Mouse (Mus musculus) bone marrow macrophage, adult 2 months (primary cell): ENCODE measurements at regions not wholly inside any gene's neighbourhood (a gene's known extent, or its start where the extent isn't known, plus 50 kb on each side); places are given as distances from the start of the nearest gene placed in this dataset.

Experiments used
- H3K27ac ChIP-seq: 2 replicates; pipeline ENCODE4 v1.5.1; 2012; ENCODE audit warnings: low read depth, low read length; ENCODE audit not compliant: insufficient read depth
- H3K4me1 ChIP-seq: 2 replicates; pipeline ENCODE4 v1.6.1; 2012; ENCODE audit warnings: low read length; ENCODE audit not compliant: control insufficient read depth, insufficient read depth
- H3K4me3 ChIP-seq: 2 replicates; pipeline ENCODE4 v1.5.1; 2012; ENCODE audit warnings: mild to moderate bottlenecking, low read length, moderate library complexity; ENCODE audit not compliant: insufficient read depth
- CTCF ChIP-seq: IDR thresholded peaks from 2 replicates; pipeline ENCODE4 v1.5.1; 2012; ENCODE audit warnings: low read depth, mild to moderate bottlenecking, low read length, moderate library complexity
- POLR2A ChIP-seq: IDR thresholded peaks from 2 replicates; pipeline ENCODE4 v1.6.1; 2012; ENCODE audit warnings: mild to moderate bottlenecking, low read depth, low read length, borderline replicate concordance

DNA sequence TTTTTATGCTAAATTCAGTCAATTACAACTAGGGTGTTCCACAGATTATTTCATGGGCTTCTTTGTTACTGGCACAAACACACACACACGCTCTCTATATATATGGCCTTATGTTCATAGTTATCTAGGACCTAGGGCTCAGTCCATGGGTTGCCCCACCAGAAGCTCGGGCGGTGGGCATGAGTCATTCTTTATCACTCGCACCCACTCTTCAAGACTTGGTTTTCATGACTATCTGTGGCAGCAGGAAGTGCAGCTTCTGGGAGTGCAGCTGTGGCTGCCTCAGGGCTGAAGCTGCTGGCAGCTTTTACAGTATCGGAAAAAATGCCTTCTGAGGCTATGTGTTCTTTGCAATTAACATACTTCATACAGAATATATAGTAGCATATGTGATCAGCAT lies 198.7 kb downstream of the Ipo11 start:
- H3K4me3 ChIP-seq = no peak overlapping the region
- no peak overlapping the region for H3K27ac ChIP-seq
- no peak for TF ChIP-seq CTCF
- TF ChIP-seq POLR2A = no peak
- no peaks in the 10 kb centered on the region for H3K4me1 ChIP-seq

DNA sequence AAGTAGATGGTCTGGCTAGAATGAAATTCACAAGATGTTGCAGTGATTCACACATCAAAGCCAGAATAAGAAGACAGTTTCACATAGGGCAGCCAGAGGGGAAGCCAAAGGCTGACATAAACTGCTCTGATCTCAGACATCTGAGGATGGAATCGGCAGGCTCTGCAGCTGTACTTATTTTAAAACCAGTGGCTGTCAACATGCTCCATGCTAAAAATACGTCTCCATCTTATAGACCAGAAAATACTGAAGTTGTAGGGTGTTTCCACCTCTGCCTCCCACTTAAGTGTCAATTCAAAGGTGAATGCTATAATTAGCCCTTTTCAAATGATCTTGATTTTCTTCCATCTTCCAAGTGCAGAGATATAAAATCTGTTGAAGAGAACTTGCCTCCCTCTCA lies 202.4 kb downstream of the Ipo11 start:
- H3K4me3 ChIP-seq = no peak overlapping the region
- H3K27ac ChIP-seq = no peak overlapping the region
- TF ChIP-seq POLR2A = no peak
- H3K4me1 ChIP-seq = no peaks in the 10 kb centered on the region

DNA sequence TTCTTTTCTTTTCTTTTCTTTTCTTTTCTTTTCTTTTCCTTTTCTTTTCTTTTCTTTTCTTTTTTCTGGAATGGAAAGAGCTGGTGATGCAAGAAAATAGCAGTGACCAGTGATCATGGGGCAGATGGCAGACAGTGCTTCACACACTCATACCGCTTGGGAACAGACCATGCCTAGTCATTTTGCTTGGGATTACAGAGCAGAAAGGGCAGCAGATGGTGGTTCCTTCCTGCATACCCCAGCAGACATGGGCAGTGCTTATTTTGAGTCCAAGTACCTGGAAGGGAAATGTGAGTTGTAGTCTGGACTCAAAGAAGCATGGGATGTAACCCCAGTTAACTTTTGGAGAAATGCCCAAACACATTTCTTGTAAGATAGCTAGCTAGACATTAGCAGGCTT lies 203.9 kb downstream of the Ipo11 start:
- Histone ChIP-seq H3K27ac (no peak overlapping the region), H3K4me1 (no peaks in the 10 kb centered on the region), H3K4me3 (no peak overlapping the region)
- TF ChIP-seq POLR2A (no peak), CTCF (no peak)

DNA sequence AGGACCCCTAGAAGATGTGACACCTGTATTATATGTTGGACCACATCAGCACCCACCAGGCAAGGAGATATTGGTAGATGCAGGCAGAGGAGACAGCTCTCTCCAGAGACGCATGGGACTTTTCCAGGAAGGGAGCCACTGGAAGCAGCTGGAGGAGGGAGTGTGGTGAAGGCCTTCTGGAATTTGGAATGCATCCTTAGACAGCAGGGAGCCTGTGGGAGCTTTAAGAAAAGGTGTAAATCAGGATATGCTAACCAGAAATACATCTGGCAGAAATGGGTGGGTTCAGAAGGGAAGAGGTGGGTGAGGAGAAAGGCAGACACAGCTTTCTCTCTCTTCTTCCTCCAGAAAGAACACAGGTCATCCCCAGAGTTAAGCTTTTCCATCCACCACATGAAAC lies 213.4 kb downstream of the Ipo11 start:
- no peak overlapping the region for H3K27ac ChIP-seq
- TF ChIP-seq CTCF = no peak
- no peak for TF ChIP-seq POLR2A
- H3K4me1 ChIP-seq = no peaks in the 10 kb centered on the region
- H3K4me3 ChIP-seq = no peak overlapping the region

DNA sequence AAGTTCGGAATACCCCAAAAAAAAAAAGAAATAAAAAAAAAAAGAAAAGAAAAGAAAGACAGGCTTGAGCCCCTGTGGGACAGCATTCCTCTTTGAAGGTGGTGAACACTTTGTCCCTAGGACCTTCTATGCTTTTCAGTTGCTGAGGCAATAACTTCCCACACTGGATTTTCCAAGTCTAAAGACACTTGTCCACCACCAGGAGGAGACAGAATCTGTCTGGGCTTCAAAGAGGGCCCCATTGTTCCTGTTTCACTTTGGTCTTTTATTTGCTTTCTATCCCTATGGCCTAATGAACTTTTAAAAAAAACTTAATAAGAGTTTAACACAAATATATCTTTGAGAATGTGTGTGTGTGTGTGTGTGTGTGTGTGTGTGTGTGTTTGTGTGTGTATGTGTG lies 215.6 kb downstream of the Ipo11 start:
- TF ChIP-seq CTCF (no peak), POLR2A (no peak)
- Histone ChIP-seq H3K27ac (no peak overlapping the region), H3K4me1 (no peaks in the 10 kb centered on the region), H3K4me3 (no peak overlapping the region)

DNA sequence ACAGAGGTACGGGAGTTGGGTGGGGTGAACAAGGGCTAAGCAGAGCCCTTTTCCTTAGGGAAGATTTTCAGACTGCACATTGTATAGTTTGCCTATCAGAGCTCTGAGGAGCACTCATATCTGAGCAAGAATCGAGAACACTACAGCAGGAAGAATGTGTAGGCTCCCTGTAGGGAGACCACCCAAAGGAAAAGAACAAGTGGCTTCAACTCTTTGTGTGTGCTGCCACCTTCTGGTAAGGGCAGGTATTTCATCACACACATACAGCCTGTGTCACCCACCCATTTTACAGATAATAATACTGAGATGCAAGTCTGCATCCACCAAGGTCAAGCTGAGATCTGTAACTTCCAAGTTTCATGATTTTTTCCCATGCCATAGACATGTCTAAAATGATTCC lies 221.0 kb downstream of the Ipo11 start:
- Histone ChIP-seq H3K4me1 (no peaks in the 10 kb centered on the region), H3K4me3 (no peak overlapping the region), H3K27ac (no peak overlapping the region)
- TF ChIP-seq POLR2A = no peak

DNA sequence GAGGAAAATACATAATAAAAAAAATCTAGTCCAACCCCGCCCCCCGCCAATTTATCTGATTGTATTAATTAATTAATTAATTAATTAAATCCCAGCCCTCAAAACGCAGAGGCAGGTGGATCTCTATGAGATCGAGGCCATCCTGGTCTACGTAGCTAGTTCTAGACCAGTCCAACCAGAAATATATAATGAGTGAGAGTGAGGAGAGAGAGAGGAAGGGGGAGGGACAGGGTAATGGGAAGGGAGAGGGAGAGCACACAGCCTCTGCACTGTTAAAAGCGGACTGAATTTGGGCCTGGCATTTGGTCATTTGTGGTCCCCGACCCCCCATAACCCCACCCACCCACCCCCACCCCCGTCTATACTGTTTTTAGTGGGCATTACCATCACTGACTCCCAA lies 221.5 kb downstream of the Ipo11 start:
- no peak for TF ChIP-seq POLR2A
- TF ChIP-seq CTCF = no peak
- H3K4me1 ChIP-seq = no peaks in the 10 kb centered on the region
- no peak overlapping the region for H3K27ac ChIP-seq
- H3K4me3 ChIP-seq = no peak overlapping the region

DNA sequence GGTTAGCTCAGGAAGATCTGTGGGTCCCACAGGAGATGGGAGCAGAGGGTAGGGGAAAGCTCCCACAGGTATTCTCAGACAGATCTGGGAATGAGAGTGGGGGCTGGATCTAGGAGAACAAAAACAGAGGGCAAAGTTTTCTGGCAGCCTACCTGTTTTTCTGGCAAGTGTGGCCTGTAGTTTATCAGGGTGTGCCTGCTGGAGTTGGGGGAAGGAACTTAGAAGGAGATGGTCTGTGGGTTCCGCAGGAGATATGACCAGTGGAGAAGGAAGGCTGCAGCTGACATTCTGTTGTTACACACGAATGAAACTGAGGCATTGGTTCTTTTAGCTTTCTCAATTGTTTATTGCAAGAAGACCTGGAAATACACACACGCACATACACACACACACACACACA lies 226.2 kb downstream of the Ipo11 start:
- H3K27ac ChIP-seq = no peak overlapping the region
- TF ChIP-seq CTCF (no peak), POLR2A (no peak)
- H3K4me1 ChIP-seq = no peaks in the 10 kb centered on the region
- H3K4me3 ChIP-seq = no peak overlapping the region

DNA sequence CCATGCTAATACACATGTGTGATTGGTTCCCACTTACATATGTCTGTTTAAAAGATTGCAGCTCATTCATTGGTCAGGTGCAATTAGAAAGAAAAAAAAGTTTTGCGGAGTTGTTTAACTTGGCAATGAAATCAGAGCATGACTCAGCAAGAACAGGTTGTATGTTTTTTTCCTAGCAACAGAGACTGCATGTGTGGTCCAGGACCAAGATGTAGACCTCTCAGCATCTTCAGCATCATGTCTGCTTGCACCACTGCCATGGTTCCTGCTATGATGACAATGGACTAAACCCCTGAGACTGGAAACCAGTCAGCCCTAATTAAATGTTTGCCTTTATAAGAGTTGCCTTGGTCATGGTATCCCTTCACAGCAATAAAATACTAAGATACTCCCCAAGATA lies 236.4 kb downstream of the Ipo11 start:
- TF ChIP-seq POLR2A = no peak
- no peak for TF ChIP-seq CTCF
- Histone ChIP-seq H3K4me1 (no peaks in the 10 kb centered on the region), H3K27ac (no peak overlapping the region), H3K4me3 (no peak overlapping the region)

DNA sequence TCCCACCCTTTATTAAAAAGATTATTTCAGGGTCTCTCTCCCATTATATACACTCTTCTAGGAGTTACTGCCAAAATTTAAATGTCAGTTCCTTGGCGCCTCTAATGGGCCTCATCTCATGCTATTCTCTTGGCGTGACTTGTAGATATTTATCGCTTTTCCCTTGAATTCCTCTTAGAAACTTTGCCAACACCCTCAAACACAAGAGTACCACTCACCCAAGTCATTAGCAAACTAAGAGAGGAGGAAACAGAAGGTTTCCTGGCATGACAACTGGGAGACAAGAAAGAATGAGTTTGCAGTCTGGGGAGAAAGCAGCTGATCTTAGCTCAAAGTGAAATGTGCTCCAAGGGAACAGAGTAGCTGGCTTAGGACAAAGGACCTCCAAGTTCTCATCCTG lies 236.8 kb downstream of the Ipo11 start:
- Histone ChIP-seq H3K27ac (no peak overlapping the region), H3K4me3 (no peak overlapping the region), H3K4me1 (no peaks in the 10 kb centered on the region)
- TF ChIP-seq CTCF = no peak
- no peak for TF ChIP-seq POLR2A

DNA sequence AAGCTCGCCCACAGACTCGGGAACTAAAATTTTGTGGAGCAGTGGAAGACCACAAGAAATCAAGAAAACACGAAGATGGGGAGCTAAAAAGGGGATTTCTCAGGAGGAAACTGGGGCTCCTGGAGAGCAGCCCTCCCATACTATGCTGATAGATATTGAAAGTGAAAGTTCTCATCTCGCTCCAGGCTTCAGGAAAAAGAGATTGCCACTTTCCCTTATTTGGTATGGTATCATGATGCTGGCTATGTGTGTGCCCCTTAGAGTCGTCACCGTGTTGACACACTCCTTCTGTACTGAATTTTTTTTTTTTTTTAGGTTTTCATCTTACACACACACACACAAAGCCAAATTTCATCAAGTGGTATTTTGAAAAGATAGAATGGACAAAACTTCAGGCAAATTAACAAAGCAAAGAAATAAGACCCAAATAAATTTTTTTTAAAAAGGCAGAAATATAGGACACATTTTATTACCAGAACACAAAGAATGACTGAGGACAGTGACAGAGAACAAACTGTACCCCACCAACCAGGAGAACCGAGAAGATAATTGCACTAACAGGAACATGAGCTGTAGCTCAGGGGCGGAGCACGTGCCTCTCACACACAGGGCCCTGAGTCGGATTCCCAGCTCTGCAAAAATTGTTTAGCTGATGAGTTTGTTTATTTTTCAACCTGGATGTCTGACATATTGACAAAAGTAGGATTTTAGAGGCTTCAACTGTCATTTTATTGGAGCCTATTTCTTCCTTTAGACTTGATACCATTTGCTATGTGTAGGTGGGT lies 244.8 kb downstream of the Ipo11 start:
- Histone ChIP-seq H3K27ac (no peak overlapping the region), H3K4me1 (no peaks in the 10 kb centered on the region; the same call in 1 of the 2 replicates), H3K4me3 (peak overlapping the region; percentile 46)
- TF ChIP-seq CTCF (no peak), POLR2A (no peak)
